Mouse (Mus musculus) right cerebral cortex, postnatal 14 days (tissue): ENCODE measurements at regions not wholly inside any gene's neighbourhood (a gene's known extent, or its start where the extent isn't known, plus 50 kb on each side); places are given as distances from the start of the nearest gene placed in this dataset.

Experiments used
- DNase-seq: peaks from one replicate; pipeline ENCODE4 v3.0.0; 2022

GRCm38 (mm10) chr3:51095847-51096447 is 128.3 kb upstream of the Noct start:
- peak; percentile 26 for DNase-seq

GRCm38 (mm10) chr3:51096545-51096944 is 127.7 kb upstream of the Noct start:
- DNase-seq, result no peak

GRCm38 (mm10) chr3:51097362-51097761 is 126.9 kb upstream of the Noct start:
- no peak for DNase-seq

- DNase-seq, result no peak
Measured at GRCm38 (mm10) chr3:51099966-51100365, 124.3 kb upstream of the Noct start.

- DNase-seq, result no peak
Measured at GRCm38 (mm10) chr3:51108639-51109202, 115.5 kb upstream of the Noct start.

- no peak for DNase-seq
Measured at GRCm38 (mm10) chr3:51111241-51111640, 113.0 kb upstream of the Noct start.

- DNase-seq, result no peak
Measured at GRCm38 (mm10) chr3:51112351-51112750, 111.9 kb upstream of the Noct start.

GRCm38 (mm10) chr3:51115921-51116320 is 108.3 kb upstream of the Noct start:
- no peak for DNase-seq

GRCm38 (mm10) chr3:51118706-51119105 is 105.5 kb upstream of the Noct start:
- DNase-seq, result no peak

- no peak for DNase-seq
Measured at GRCm38 (mm10) chr3:51120522-51120921, 103.7 kb upstream of the Noct start.

GRCm38 (mm10) chr3:51121703-51122540 is 102.3 kb upstream of the Noct start:
- peak; percentile 54 for DNase-seq

GRCm38 (mm10) chr3:51122541-51122935 is 101.7 kb upstream of the Noct start:
- DNase-seq, result no peak

- no peak for DNase-seq
Measured at GRCm38 (mm10) chr3:51127875-51128274, 96.4 kb upstream of the Noct start.

GRCm38 (mm10) chr3:51128491-51129155 is 95.6 kb upstream of the Noct start:
- DNase-seq, result no peak

GRCm38 (mm10) chr3:51130709-51131108 is 93.5 kb upstream of the Noct start:
- no peak for DNase-seq

- DNase-seq, result no peak
Measured at GRCm38 (mm10) chr3:51131341-51131740, 92.9 kb upstream of the Noct start.

- no peak for DNase-seq
Measured at GRCm38 (mm10) chr3:51132736-51133135, 91.5 kb upstream of the Noct start.

- DNase-seq, result no peak
Measured at GRCm38 (mm10) chr3:51135581-51135980, 88.7 kb upstream of the Noct start.

GRCm38 (mm10) chr3:51137730-51138312 is 86.4 kb upstream of the Noct start:
- no peak for DNase-seq

GRCm38 (mm10) chr3:51145985-51146384 is 78.3 kb upstream of the Noct start:
- DNase-seq, result no peak

- no peak for DNase-seq
Measured at GRCm38 (mm10) chr3:51150012-51150411, 74.2 kb upstream of the Noct start.

- DNase-seq, result no peak
Measured at GRCm38 (mm10) chr3:51151104-51151503, 73.1 kb upstream of the Noct start.

- no peak for DNase-seq
Measured at GRCm38 (mm10) chr3:51155621-51156020, 68.6 kb upstream of the Noct start.
